Mouse (Mus musculus): ENCODE results near the gene Exoc8. TPM values are rescaled to one million over a fixed set of nuclear protein-coding genes. Genes with fewer than 3 reads are reported as not detected.

Gene Exoc8
- polyA plus RNA-seq, 1 experiment from 2014 or later = 14.1 TPM

GRCm38 (mm10) chr8:124866669-124867068 lies 30.8 kb downstream of the Exoc8 start:
- H3K9me3 ChIP-seq (replicated peaks; ENCODE audit: control insufficient read depth, low read length, poor library complexity, severe bottlenecking) = no peaks in the 10 kb centered on the region
- no peaks in the 10 kb centered on the region for H3K36me3 ChIP-seq (ENCODE audit: control insufficient read depth, insufficient read depth, low read length)
- H3K9ac ChIP-seq (ENCODE audit: low read depth, low read length) = no peak overlapping the region
- no peak for ATAC-seq
- peaks cover 11% of the 10 kb centered on the region for H3K4me1 ChIP-seq (ENCODE audit: control insufficient read depth, insufficient read depth, low read length)
- no peak overlapping the region for H3K4me2 ChIP-seq (ENCODE audit: low read length)
- no peak overlapping the region for H3K4me3 ChIP-seq (ENCODE audit: low read depth, low read length)
- 93% methylated on average over 3 of the region's 3 CpGs for WGBS
- H3K27ac ChIP-seq (ENCODE audit: low read length) = no peak overlapping the region
- no peaks in the 10 kb centered on the region for H3K27me3 ChIP-seq (ENCODE audit: control insufficient read depth, insufficient read depth, low read depth, low read length)

GRCm38 (mm10) chr8:124863729-124864128 lies 33.8 kb downstream of the Exoc8 start:
- peaks cover 11% of the 10 kb centered on the region for H3K4me1 ChIP-seq (ENCODE audit: control insufficient read depth, insufficient read depth, low read length)
- peak overlapping the region; percentile 68 for H3K4me2 ChIP-seq (ENCODE audit: low read length)
- H3K36me3 ChIP-seq (ENCODE audit: control insufficient read depth, insufficient read depth, low read length) = no peaks in the 10 kb centered on the region; the same call in none of the 2 replicates
- ATAC-seq = no peak
- 19% methylated on average over 8 of the region's 8 CpGs for WGBS
- no peaks in the 10 kb centered on the region for H3K9me3 ChIP-seq (replicated peaks; ENCODE audit: control insufficient read depth, low read length, poor library complexity, severe bottlenecking)
- peak overlapping the region; percentile 96 for H3K9ac ChIP-seq (ENCODE audit: low read depth, low read length)
- no peaks in the 10 kb centered on the region for H3K27me3 ChIP-seq (ENCODE audit: control insufficient read depth, insufficient read depth, low read depth, low read length)
- no peak overlapping the region for H3K27ac ChIP-seq (ENCODE audit: low read length)
- H3K4me3 ChIP-seq (ENCODE audit: low read depth, low read length) = peak overlapping the region; percentile 86

GRCm38 (mm10) chr8:124863163-124863677 lies 34.3 kb downstream of the Exoc8 start:
- WGBS = under 1% methylated on average over 31 of the region's 33 CpGs
- peak overlapping the region; percentile 96 for H3K9ac ChIP-seq (ENCODE audit: low read depth, low read length)
- H3K4me2 ChIP-seq (ENCODE audit: low read length) = peak overlapping the region; percentile 68
- ATAC-seq = peak; percentile 89
- peak overlapping the region; percentile 86 for H3K4me3 ChIP-seq (ENCODE audit: low read depth, low read length)
- H3K27ac ChIP-seq (ENCODE audit: low read length) = peak overlapping the region; percentile 91
- H3K9me3 ChIP-seq (replicated peaks; ENCODE audit: control insufficient read depth, low read length, poor library complexity, severe bottlenecking) = no peaks in the 10 kb centered on the region
- no peaks in the 10 kb centered on the region for H3K27me3 ChIP-seq (ENCODE audit: control insufficient read depth, insufficient read depth, low read depth, low read length)
- H3K4me1 ChIP-seq (ENCODE audit: control insufficient read depth, insufficient read depth, low read length) = peaks cover 11% of the 10 kb centered on the region
- peaks cover 3% of the 10 kb centered on the region for H3K36me3 ChIP-seq (ENCODE audit: control insufficient read depth, insufficient read depth, low read length)

DNA sequence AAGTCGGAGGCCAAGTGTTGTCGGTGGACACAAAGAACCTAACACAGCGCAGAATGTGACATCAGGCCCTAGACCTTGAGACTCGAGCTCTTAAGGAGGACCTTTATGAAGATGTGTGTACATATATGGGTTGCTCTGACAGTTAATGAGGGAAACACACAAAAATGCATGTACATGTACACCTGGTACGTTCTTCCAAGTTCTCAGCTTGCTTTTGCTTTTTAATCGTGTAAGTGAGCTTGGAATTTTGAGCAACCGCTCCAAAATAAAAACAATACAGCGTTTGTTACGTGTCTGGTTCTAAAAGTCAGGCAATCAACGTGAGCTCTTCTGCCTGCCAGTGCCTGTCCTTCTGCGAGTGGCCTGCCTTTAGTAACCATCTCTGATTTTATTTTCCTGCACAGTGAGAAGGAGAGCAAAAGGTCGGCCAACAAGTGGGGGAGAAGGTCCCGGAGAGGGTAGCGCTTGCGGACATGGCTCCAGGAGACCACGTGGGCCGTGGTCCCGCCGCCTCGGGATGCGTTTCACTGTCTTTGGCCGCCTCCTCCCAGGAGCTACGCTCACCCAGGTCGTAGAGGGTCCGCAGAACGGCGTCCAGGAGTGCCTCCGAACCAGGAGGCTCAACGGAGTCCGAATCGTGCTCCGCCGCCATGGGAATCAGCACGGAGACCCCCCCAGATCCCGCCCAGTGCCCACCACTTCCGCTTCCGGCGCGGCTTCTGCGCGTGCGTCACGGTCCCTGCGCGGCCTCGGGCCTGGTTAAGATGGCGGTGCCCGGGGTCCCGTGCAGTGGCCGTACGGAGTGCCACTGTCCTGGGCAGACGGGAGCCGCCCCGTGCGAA lies 35.0 kb downstream of the Exoc8 start, which contains the start of the genes Gnpat and 2810004N23Rik:
Gene Gnpat (plus strand): TSS at position 713 of the 842 bp plus-strand sequence.
Gene 2810004N23Rik (minus strand): TSS at position 800 of the 842 bp plus-strand sequence.
- peak within 1 kb of the TSS; percentile 86 for H3K4me3 ChIP-seq (ENCODE audit: low read depth, low read length)
- H3K4me1 ChIP-seq (ENCODE audit: control insufficient read depth, insufficient read depth, low read length) = peaks cover 11% of the 10 kb centered on the region
- no peaks in the 10 kb centered on the region for H3K9me3 ChIP-seq (replicated peaks; ENCODE audit: control insufficient read depth, low read length, poor library complexity, severe bottlenecking)
- peaks cover 5% of the 10 kb centered on the region for H3K36me3 ChIP-seq (ENCODE audit: control insufficient read depth, insufficient read depth, low read length)
- WGBS = 2% methylated on average over 55 of the region's 55 CpGs
- peak; percentile 98 for ATAC-seq
- H3K9ac ChIP-seq (ENCODE audit: low read depth, low read length) = peak within 1 kb of the TSS; percentile 96
- peak within 1 kb of the TSS; percentile 68 for H3K4me2 ChIP-seq (ENCODE audit: low read length)
- H3K27me3 ChIP-seq (ENCODE audit: control insufficient read depth, insufficient read depth, low read depth, low read length) = no peaks in the 10 kb centered on the region
- H3K27ac ChIP-seq (ENCODE audit: low read length) = peak within 1 kb of the TSS; percentile 91

DNA sequence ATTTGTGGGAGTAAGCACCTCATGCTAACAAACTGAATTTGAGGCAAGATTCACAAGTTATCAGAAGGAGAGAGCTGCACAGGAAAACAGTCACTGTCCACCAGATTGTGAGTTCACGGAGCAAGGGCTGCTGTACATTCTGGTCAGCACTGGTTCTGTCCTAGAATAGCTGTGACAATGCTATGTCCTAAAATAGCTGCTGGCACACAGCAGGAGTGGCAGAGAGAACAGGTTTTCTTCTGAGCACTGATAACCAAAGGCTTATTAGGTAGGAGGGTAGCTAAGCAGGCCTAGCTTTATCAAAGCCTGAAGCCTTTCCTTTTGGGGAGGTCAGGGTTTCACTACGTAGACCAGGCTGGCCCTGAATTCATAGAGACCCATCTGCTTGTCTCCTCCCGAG lies 37.3 kb downstream of the Exoc8 start:
- no peak overlapping the region for H3K4me3 ChIP-seq (ENCODE audit: low read depth, low read length)
- 97% methylated on average over 3 of the region's 3 CpGs for WGBS
- H3K4me1 ChIP-seq (ENCODE audit: control insufficient read depth, insufficient read depth, low read length) = peaks cover 11% of the 10 kb centered on the region
- H3K27ac ChIP-seq (ENCODE audit: low read length) = no peak overlapping the region
- H3K4me2 ChIP-seq (ENCODE audit: low read length) = no peak overlapping the region
- H3K36me3 ChIP-seq (ENCODE audit: control insufficient read depth, insufficient read depth, low read length) = peaks cover 18% of the 10 kb centered on the region
- peaks cover 7% of the 10 kb centered on the region; the same call in 1 of the 2 replicates for H3K9me3 ChIP-seq (replicated peaks; ENCODE audit: control insufficient read depth, low read length, poor library complexity, severe bottlenecking)
- ATAC-seq = no peak
- H3K27me3 ChIP-seq (ENCODE audit: control insufficient read depth, insufficient read depth, low read depth, low read length) = no peaks in the 10 kb centered on the region
- H3K9ac ChIP-seq (ENCODE audit: low read depth, low read length) = no peak overlapping the region

DNA sequence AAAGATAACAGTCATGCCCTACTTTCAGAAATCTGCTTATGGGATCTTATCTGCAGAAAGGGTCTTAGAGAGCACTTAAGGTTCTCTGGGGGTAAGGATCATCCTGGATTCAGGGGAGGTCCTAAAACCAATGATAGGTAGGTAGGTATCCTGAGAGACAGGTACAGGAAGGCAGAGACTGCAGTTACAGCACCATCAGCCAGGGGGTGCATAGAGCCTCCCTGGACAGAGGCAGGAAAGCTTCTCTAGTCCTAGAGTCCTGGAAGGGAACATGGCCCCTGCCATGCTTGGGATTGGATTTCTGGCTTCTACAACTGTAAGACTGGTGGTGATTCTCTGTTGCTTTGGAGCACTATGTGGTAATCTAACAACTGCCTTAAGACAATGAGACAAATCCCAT lies 38.0 kb downstream of the Exoc8 start:
- no peak overlapping the region for H3K4me3 ChIP-seq (ENCODE audit: low read depth, low read length)
- H3K27me3 ChIP-seq (ENCODE audit: control insufficient read depth, insufficient read depth, low read depth, low read length) = no peaks in the 10 kb centered on the region
- H3K36me3 ChIP-seq (ENCODE audit: control insufficient read depth, insufficient read depth, low read length) = peaks cover 25% of the 10 kb centered on the region
- H3K27ac ChIP-seq (ENCODE audit: low read length) = no peak overlapping the region
- no peak for ATAC-seq
- peaks cover 11% of the 10 kb centered on the region for H3K4me1 ChIP-seq (ENCODE audit: control insufficient read depth, insufficient read depth, low read length)
- H3K9ac ChIP-seq (ENCODE audit: low read depth, low read length) = no peak overlapping the region
- H3K9me3 ChIP-seq (replicated peaks; ENCODE audit: control insufficient read depth, low read length, poor library complexity, severe bottlenecking) = peaks cover 14% of the 10 kb centered on the region; the same call in 1 of the 2 replicates
- H3K4me2 ChIP-seq (ENCODE audit: low read length) = no peak overlapping the region

DNA sequence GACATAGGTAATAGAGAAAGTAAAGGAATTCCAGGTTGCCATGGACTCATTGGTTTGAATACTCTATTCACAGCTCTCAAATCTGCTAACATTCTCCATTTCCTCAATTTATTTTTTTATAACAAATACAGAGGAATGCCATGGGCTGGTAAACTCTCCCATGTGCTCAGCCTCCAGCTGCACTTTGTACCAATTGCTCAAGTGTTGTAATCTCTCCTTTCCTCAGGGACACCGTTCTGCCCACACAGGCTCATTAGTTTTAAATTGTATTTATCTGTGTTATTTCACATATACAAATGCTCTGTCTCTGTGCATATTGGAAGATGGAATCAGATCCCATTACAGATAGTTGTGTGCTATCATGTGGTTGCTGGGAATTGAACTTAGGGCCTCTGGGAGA lies 44.0 kb downstream of the Exoc8 start:
- H3K27ac ChIP-seq (ENCODE audit: low read length) = no peak overlapping the region
- WGBS = 94% methylated on average over 1 of the region's 1 CpGs
- peaks cover 37% of the 10 kb centered on the region for H3K36me3 ChIP-seq (ENCODE audit: control insufficient read depth, insufficient read depth, low read length)
- no peak overlapping the region for H3K4me2 ChIP-seq (ENCODE audit: low read length)
- H3K9me3 ChIP-seq (replicated peaks; ENCODE audit: control insufficient read depth, low read length, poor library complexity, severe bottlenecking) = peaks cover 16% of the 10 kb centered on the region; the same call in 1 of the 2 replicates
- no peak overlapping the region for H3K9ac ChIP-seq (ENCODE audit: low read depth, low read length)
- ATAC-seq = no peak
- H3K4me3 ChIP-seq (ENCODE audit: low read depth, low read length) = no peak overlapping the region
- H3K4me1 ChIP-seq (ENCODE audit: control insufficient read depth, insufficient read depth, low read length) = no peaks in the 10 kb centered on the region
- H3K27me3 ChIP-seq (ENCODE audit: control insufficient read depth, insufficient read depth, low read depth, low read length) = no peaks in the 10 kb centered on the region

DNA sequence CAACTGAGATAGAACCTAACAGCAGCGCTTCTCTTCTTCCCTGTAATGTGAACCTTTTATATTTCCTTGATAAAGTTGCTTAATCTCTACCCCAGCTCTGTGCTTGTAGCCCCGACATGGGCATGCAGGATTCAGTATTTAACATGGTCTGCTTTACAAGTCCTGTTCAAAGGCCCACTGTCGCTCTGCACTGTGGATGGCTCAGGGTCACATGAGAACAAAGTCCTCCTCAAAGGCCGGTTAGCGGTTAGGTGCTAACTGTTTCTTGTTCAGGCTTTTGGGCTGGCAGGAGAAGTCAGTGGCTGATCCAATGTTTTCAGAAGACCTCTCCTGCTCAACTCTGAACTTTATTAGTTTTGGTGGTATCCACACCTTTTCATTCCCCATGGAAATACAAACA lies 51.9 kb downstream of the Exoc8 start:
- no peaks in the 10 kb centered on the region for H3K9me3 ChIP-seq (replicated peaks; ENCODE audit: control insufficient read depth, low read length, poor library complexity, severe bottlenecking)
- H3K4me1 ChIP-seq (ENCODE audit: control insufficient read depth, insufficient read depth, low read length) = no peaks in the 10 kb centered on the region
- WGBS = 96% methylated on average over 5 of the region's 5 CpGs
- no peak overlapping the region for H3K4me3 ChIP-seq (ENCODE audit: low read depth, low read length)
- no peak overlapping the region for H3K4me2 ChIP-seq (ENCODE audit: low read length)
- no peaks in the 10 kb centered on the region for H3K27me3 ChIP-seq (ENCODE audit: control insufficient read depth, insufficient read depth, low read depth, low read length)
- H3K9ac ChIP-seq (ENCODE audit: low read depth, low read length) = no peak overlapping the region
- ATAC-seq = no peak
- H3K27ac ChIP-seq (ENCODE audit: low read length) = no peak overlapping the region
- peaks cover 7% of the 10 kb centered on the region for H3K36me3 ChIP-seq (ENCODE audit: control insufficient read depth, insufficient read depth, low read length)

DNA sequence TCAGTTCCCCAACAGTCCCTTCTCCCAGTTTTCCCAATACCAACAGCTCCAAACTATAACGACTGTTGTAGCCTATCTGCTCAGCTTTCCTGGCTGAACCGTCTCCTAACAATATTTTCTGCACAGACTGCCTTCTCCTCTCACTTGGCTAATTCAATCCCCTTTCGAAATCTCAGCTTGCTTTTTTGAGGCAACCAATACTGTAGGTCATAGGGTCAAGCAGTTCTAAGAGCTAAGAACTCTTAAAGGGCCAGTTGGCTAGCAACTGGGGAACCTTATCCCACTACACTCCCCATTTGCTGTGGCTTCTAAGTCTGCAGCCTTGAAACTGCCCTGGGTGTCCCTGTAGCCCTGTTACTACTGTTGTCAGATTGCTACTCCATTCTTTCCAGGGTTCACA lies 52.4 kb downstream of the Exoc8 start:
- Histone ChIP-seq H3K9me3 (replicated peaks; ENCODE audit: control insufficient read depth, low read length, poor library complexity, severe bottlenecking) (no peaks in the 10 kb centered on the region), H3K9ac (ENCODE audit: low read depth, low read length) (no peak overlapping the region), H3K27ac (ENCODE audit: low read length) (no peak overlapping the region), H3K36me3 (ENCODE audit: control insufficient read depth, insufficient read depth, low read length) (peaks cover 10% of the 10 kb centered on the region), H3K4me3 (ENCODE audit: low read depth, low read length) (no peak overlapping the region), H3K4me2 (ENCODE audit: low read length) (no peak overlapping the region), H3K27me3 (ENCODE audit: control insufficient read depth, insufficient read depth, low read depth, low read length) (no peaks in the 10 kb centered on the region), H3K4me1 (ENCODE audit: control insufficient read depth, insufficient read depth, low read length) (no peaks in the 10 kb centered on the region)
- 71% methylated on average over 3 of the region's 3 CpGs for WGBS
- no peak for ATAC-seq

Measured in midbrain, embryonic 16.5 days (tissue).